Mouse (Mus musculus) megakaryocyte, embryonic 14.5 days (primary cell): ENCODE results near the gene Srm. TPM values are rescaled to one million over a fixed set of nuclear protein-coding genes. Genes with fewer than 3 reads are reported as not detected.
A peak's percentile ranks its signal among the peaks of the same experiment; 100 is the strongest.

Source experiments
- H3K27me3 ChIP-seq: replicated peaks from 2 replicates; pipeline ENCODE3; 2012; ENCODE audit warnings: inconsistent platforms
- H3K36me3 ChIP-seq: replicated peaks from 2 replicates; pipeline ENCODE3; 2012; ENCODE audit warnings: low read length, inconsistent platforms, mixed read lengths
- H3K4me1 ChIP-seq: 2 replicates; pipeline ENCODE4 v1.6.1; 2012; ENCODE audit warnings: inconsistent platforms
- H3K4me3 ChIP-seq: replicated peaks from 2 replicates; pipeline ENCODE3; 2012; ENCODE audit warnings: moderate library complexity, mild to moderate bottlenecking, inconsistent platforms
- H3K9me3 ChIP-seq: 2 replicates; pipeline ENCODE4 v1.6.1; 2012; ENCODE audit warnings: inconsistent platforms
- FLI1 ChIP-seq: IDR thresholded peaks from 2 replicates; pipeline ENCODE4 v1.6.1; 2012; ENCODE audit warnings: low read length, inconsistent platforms, mixed read lengths
- GATA1 ChIP-seq: IDR thresholded peaks from 3 replicates; pipeline ENCODE4 v1.6.1; 2012; ENCODE audit warnings: mixed read lengths, low read length, inconsistent platforms, borderline replicate concordance
- polyA plus RNA-seq: library from polyadenylated mRNA; stranded (reverse); fragments of >175 nt; gene quantifications from 2 replicates; pipeline ENCODE4 v1.2.3, GENCODE M21; 2012; ENCODE audit warnings: low replicate concordance; ENCODE audit not compliant: insufficient read depth

Gene Srm
- polyA plus RNA-seq, 1 experiment: 215 TPM

GRCm38 (mm10) chr4:148626623-148627185 is 35.4 kb downstream of the Srm start, which contains the start of gene Tardbp:
TSS of gene Tardbp (minus strand) at chr4:148627019.
- TF ChIP-seq GATA1: no peak
- no peak for TF ChIP-seq FLI1

GRCm38 (mm10) chr4:148627246-148627645 is 35.9 kb downstream of the Srm start:
- Histone ChIP-seq H3K9me3 (no peaks in the 10 kb centered on the region), H3K4me1 (peaks cover 39% of the 10 kb centered on the region), H3K36me3 (peaks cover 30% of the 10 kb centered on the region), H3K27me3 (no peaks in the 10 kb centered on the region), H3K4me3 (peak overlapping the region; percentile 98)
- TF ChIP-seq FLI1 (no peak), GATA1 (no peak)

More at GRCm38 (mm10) chr4:148626623-148627185, 35.4 kb downstream of the Srm start, which contains the start of gene Tardbp:
- Histone ChIP-seq H3K4me1 (peaks cover 44% of the 10 kb centered on the region), H3K9me3 (no peaks in the 10 kb centered on the region), H3K36me3 (peaks cover 36% of the 10 kb centered on the region), H3K4me3 (peak within 1 kb of the TSS; percentile 98), H3K27me3 (no peaks in the 10 kb centered on the region)

GRCm38 (mm10) chr4:148632013-148632692 is 40.9 kb downstream of the Srm start:
- no peak for TF ChIP-seq GATA1
- no peak for TF ChIP-seq FLI1
- Histone ChIP-seq H3K36me3 (no peaks in the 10 kb centered on the region), H3K9me3 (no peaks in the 10 kb centered on the region), H3K4me3 (no peak overlapping the region), H3K4me1 (peaks cover 19% of the 10 kb centered on the region), H3K27me3 (no peaks in the 10 kb centered on the region)

- H3K36me3 ChIP-seq: no peaks in the 10 kb centered on the region
- TF ChIP-seq GATA1: no peak
- TF ChIP-seq FLI1: no peak
- H3K4me3 ChIP-seq: no peak overlapping the region
Measured at GRCm38 (mm10) chr4:148633395-148634061, 42.2 kb downstream of the Srm start.

GRCm38 (mm10) chr4:148635309-148635708 is 44.0 kb downstream of the Srm start:
- peaks cover 14% of the 10 kb centered on the region for H3K4me1 ChIP-seq
- H3K27me3 ChIP-seq: no peaks in the 10 kb centered on the region
- no peaks in the 10 kb centered on the region for H3K9me3 ChIP-seq
- TF ChIP-seq GATA1 (no peak), FLI1 (no peak)
- no peaks in the 10 kb centered on the region for H3K36me3 ChIP-seq
- no peak overlapping the region for H3K4me3 ChIP-seq

More at GRCm38 (mm10) chr4:148633395-148634061, 42.2 kb downstream of the Srm start:
- Histone ChIP-seq H3K9me3 (no peaks in the 10 kb centered on the region), H3K4me1 (peaks cover 15% of the 10 kb centered on the region), H3K27me3 (no peaks in the 10 kb centered on the region)

GRCm38 (mm10) chr4:148638302-148638701 is 47.0 kb downstream of the Srm start:
- Histone ChIP-seq H3K27me3 (no peaks in the 10 kb centered on the region), H3K36me3 (no peaks in the 10 kb centered on the region), H3K9me3 (no peaks in the 10 kb centered on the region), H3K4me3 (no peak overlapping the region), H3K4me1 (peaks cover 19% of the 10 kb centered on the region)
- TF ChIP-seq GATA1 (no peak), FLI1 (no peak)

GRCm38 (mm10) chr4:148639455-148639854 is 48.2 kb downstream of the Srm start:
- peaks cover 26% of the 10 kb centered on the region for H3K4me1 ChIP-seq
- TF ChIP-seq GATA1 (no peak), FLI1 (no peak)

GRCm38 (mm10) chr4:148641121-148641520 is 49.8 kb downstream of the Srm start:
- TF ChIP-seq FLI1: no peak
- TF ChIP-seq GATA1: no peak
- Histone ChIP-seq H3K4me3 (no peak overlapping the region), H3K27me3 (no peaks in the 10 kb centered on the region), H3K4me1 (peaks cover 28% of the 10 kb centered on the region), H3K9me3 (no peaks in the 10 kb centered on the region), H3K36me3 (no peaks in the 10 kb centered on the region)

More at GRCm38 (mm10) chr4:148639455-148639854, 48.2 kb downstream of the Srm start:
- no peaks in the 10 kb centered on the region for H3K9me3 ChIP-seq
- no peaks in the 10 kb centered on the region for H3K36me3 ChIP-seq
- no peak overlapping the region for H3K4me3 ChIP-seq
- H3K27me3 ChIP-seq: no peaks in the 10 kb centered on the region

GRCm38 (mm10) chr4:148643291-148644156 is 52.2 kb downstream of the Srm start, which contains the start of gene Gm572:
TSS of gene Gm572 (plus strand) at chr4:148643317.
- Histone ChIP-seq H3K36me3 (no peaks in the 10 kb centered on the region), H3K4me1 (peaks cover 28% of the 10 kb centered on the region), H3K9me3 (no peaks in the 10 kb centered on the region), H3K27me3 (peaks cover 2% of the 10 kb centered on the region), H3K4me3 (peak within 1 kb of the TSS; percentile 91)
- TF ChIP-seq GATA1: no peak
- no peak for TF ChIP-seq FLI1
